Mouse (Mus musculus) urinary bladder, postnatal 4 days (tissue): ENCODE measurements at regions not wholly inside any gene's neighbourhood (a gene's known extent, or its start where the extent isn't known, plus 50 kb on each side); places are given as distances from the start of the nearest gene placed in this dataset.

ENCODE experiments used
- DNase-seq, 2 experiments: peaks; one replicate each; pipeline ENCODE4 v3.0.0; 2021 to 2022; ENCODE audit warnings: low spot score in 2 of 2

DNA sequence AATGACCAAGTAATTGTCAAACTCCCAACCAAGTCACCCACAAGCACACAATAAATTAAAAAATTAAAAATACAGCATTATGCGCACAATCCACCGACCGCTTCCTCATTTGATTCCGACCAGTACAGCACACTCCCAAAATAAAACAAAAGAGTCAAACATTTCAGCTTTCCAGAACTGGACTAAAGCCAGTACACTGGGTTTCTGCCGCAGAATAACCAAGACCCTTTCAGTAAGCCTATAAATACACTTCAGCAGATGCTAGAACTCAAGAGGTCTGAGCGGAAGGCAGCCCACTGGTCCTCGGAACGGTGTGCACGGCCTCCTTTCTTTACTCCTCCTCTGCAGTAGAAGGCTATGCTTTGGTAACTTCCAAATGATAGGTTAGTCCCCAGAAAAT lies 98.2 kb upstream of the Selenok start:
- no peak for DNase-seq

DNA sequence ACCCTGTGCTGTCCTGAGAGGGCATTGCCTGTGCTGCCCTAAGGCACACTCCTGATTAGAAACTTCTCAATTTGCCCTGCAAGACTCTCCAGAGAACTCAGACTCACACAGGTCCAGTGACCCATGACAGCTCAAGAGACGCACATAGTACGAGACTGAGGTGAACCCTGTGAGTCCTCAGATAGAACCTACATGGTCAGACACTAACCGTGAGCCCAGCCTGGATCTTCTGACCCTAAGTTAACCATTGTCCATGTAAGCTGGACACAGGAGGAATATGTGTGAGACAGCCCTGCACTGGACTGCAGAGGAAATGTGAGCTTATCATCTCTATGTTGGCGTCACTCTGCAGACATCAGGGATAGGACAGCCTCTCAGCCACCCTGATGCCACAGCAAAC lies 91.4 kb upstream of the Selenok start:
- no peak for DNase-seq

DNA sequence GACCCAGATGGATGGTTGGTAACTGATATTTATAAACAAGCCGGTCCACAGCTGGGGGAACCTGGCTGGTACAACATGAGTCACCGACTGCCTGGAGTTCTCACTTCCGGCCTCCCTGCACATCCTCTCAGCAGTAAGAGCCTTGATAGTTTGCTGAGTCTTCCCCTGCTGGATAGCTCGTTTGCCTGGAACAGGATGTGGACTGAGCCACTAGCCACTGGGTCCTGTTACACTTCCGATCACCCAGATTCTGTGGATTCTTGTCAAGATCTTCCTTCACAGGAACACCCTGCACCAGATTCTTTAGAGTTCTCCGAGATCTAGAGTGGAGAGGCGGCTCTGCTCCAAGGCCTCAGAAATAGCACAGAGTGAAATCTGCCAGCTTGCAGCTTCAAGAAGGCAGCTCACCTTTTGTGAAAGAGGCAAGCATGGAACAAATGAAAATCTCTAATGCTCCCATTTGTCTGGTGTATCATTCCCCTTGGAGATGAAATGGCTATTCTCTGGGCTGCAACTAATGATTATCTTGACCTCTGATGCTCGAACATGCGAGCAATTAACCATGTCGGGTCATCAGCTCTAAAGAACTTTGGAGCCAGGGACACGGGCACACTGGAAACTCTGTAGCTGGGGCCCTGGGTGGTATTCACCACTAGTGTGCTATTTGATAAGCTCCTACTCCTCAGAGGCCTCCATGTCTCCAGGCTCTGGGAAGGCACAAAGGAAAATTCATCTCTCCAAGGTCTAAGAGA lies 90.3 kb upstream of the Selenok start:
- no peak for DNase-seq

DNA sequence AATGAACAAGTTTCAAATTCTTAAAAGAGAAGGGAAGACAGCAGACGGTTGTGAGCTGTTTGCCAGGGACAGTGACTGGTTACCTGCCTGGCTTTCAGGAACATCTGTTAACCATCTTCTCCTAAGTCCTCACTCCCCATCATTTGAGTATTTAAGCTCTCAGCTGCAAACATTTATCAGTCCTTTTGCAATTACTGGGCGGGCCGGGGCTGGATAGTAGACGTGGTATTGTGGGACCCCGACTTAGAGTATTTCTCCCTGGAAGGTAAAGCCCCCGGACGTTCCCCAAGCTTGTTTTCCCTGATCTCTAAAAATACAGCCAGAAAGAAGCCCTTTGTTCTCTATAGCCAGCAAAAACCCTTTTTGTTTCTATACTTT lies 89.7 kb upstream of the Selenok start:
- DNase-seq: no peak

DNA sequence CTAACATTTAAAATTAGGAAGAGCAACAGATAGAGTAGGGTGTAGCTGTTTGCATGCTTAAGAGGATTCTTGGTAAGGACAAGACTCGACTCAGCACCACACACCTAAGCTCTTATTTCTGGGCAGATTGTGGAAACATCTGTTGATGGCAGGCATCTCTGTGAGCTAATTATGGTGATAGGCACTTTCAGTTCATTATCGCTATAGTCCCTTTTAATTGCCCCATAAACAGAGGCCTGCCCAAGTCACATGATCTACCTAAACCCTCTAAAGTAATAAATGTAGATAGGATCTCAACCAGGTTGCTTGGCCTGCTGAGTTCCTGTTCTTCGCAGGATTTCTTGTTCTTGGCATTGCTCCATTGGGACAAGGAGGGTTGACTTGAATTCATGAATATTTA lies 88.8 kb upstream of the Selenok start:
- DNase-seq: no peak

DNA sequence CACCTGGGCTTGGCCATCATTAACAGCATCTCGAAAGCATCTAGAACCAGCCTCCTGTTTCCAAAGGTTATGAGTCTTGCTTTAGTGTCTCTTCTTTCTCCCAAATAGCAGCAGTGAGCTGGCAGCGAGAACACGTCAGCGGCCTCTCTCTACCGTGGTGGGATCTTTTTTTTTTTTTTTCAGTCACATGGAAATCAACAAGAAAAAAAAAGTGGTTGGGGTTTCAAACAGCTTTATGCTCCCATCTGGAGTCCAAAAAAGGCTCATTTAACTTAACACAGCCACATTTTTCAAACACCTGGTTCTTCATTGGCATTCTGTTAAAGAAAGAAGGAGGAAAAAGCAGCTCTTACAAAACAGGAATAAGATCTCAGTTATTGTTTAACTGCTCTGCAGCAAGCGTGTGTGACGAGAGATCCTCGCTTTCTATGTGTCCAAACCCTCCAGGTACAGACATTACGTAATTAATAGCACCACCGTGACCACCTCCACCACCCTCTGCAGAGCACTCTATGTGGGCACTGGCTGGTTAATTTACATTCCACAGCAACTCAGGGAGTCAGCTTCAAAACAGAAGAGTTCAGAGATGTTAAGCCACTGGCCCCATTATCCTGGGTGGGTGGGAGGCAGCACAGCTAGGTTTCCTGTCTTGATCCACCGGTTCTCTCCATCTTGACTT lies 85.3 kb upstream of the Selenok start:
- DNase-seq: no peak

DNA sequence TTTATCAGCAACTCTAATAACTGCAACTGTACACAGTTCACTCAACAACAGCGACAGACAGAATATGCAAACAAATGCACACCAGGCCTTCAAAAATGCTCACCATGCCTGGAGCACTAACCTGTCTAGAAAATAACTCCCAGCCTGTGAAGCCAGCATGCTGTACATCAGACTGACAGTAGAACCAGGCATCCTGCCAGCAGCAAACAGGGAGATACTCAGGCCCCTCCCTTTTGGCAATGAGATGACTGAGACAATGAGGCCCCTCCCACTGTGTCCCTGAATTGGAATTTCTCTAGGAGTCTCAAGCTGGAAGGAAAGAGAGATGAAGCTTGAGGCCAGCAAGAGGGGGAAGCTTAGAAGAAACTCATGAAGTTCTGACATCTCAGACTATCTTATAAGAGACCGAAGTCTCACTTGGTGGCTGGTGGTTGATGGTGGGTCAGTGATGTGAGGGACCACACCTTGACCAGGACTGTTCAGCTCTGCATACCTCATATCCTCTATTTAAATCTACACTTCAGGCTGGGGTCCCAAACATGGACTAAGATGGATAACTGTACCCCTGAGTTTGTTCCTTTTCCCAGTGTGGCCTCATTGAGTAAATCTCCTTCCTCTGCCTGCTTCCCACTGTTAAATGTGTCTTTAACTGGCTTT lies 72.6 kb upstream of the Selenok start:
- peak; percentile 75 for DNase-seq

DNA sequence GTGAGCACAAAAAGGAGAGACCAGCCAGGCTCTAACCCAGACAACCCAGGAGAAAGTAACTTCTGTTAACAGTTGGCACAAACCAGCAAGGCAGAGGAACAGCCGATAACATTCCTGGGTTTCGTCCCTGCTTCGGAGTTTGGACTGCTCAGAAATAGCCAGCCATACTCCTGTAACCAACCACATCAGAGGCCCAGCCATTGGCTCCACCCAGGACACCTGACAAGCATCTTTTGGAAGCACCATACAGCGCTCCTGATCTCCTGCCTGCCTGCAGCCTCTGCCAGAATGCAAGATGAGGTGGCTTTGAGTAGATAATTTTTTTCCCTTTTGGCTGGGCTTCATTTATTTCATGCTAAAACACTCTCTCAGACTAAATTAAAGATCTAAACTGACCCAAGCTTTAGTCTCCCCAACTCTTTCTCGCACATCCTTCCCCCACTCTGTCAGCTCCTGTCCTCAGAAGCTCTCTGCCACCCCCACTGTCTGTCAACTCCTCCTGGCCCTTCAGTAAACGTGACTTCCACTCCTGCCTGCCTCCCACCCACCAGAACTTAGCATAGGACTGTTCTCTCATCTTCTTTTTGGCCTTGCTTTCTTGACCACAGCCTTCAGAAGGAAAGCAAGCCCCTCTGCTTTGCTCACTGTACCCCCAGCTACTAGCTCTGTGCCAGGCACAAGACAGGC lies 72.0 kb upstream of the Selenok start:
- DNase-seq: no peak

DNA sequence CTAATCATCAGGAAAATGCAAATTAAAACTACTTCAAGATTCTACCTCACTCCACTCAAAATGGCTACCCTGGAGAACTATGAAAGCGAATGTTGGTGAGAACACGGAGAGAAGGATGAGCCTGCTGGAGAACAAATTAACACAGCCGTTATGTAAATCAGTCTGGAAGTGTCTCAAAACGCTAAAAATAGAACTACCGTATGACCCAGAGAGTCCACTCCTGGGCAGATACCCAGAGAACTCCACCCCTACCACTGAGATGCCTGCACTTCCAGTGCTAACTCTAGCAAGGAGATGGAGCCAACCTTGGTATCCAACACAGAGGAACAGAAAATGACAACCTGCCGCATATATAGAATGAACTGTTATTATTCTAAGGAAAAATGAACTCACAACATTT lies 67.2 kb upstream of the Selenok start:
- peak in 1 of 2 experiments; percentile 23 for DNase-seq

DNA sequence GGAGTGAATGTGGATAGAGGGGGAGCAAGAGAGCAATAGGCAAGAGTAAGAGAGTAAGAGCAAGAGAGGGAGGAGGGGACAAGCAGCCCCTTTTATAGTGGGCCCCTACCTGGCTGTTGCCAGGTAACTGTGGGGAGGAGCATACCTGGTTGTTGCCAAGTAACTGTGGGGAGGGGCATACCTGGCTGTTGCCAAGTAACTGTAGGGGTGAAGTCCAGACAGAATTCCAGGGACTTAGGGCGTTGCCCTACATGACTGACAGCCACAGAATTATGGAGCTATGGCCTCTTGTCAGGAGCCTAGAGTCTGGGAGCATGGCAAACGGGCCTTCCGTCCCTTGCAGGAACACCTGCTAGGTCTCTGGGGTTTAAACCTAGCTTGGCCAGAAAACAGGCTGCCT lies 64.5 kb upstream of the Selenok start:
- no peak for DNase-seq

DNA sequence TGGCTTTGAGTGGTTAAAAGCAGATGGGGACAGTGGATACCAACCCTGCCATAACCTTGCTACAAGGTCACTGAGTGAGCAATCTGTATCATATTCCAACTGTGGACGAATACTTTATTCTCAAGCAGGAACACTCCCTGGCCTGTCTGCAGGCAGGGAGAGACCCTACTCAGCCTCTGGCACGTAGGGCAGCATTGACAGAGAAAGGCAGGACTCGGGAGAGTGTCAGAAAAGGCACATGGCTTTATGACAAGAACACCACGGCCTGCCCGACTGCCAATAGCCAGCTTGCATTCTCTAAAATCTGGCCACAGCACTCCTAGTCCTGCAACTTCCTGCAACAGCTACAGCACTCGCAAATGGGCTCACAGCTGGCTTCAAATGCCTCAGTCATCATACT lies 63.3 kb upstream of the Selenok start:
- DNase-seq: no peak

DNA sequence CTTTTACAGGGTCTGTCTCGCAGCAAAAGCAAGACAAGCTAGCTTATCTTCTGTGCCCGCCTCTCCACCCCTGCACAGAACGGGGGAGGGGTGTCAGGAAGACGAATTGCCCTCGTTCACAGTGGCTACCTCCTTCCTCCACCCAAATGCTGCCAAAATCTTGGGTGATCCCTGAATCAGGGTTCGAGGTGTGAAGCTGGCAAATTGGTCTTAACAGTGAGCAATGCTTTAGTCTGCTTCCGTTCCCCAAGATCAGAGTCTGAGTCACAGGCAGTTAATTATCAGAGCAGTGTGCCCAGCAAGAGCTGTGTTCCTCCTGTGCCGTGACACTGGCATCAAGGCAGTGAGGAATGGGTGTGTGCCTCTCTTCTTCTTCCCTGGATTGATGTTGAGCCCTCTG lies 58.4 kb upstream of the Selenok start:
- no peak for DNase-seq
